Mouse (Mus musculus): ENCODE data around the gene Fam196b. TPM values are rescaled to one million over a fixed set of nuclear protein-coding genes. Genes with fewer than 3 reads are reported as not detected.

Gene Fam196b
- polyA plus RNA-seq, 1 experiment from 2014 or later = 2.0 TPM

- H3K4me1 ChIP-seq (ENCODE audit: control insufficient read depth, insufficient read depth, low read length) = peaks cover 5% of the 10 kb centered on the region; the same call in 1 of the 2 replicates
- no peak for ATAC-seq (ENCODE audit: low read depth)
- no peaks in the 10 kb centered on the region for H3K27me3 ChIP-seq (ENCODE audit: control insufficient read depth, insufficient read depth, low read length)
- no peaks in the 10 kb centered on the region for H3K9me3 ChIP-seq (ENCODE audit: control insufficient read depth, low read length)
- H3K4me2 ChIP-seq (ENCODE audit: low read depth, low read length) = no peak overlapping the region
- H3K27ac ChIP-seq (ENCODE audit: low read depth, low read length) = no peak overlapping the region
- WGBS = 73% methylated on average over 4 of the region's 4 CpGs
- no peaks in the 10 kb centered on the region for H3K36me3 ChIP-seq (ENCODE audit: control insufficient read depth, insufficient read depth, low read length)
- no peak overlapping the region for H3K4me3 ChIP-seq (ENCODE audit: low read depth, low read length)
- H3K9ac ChIP-seq (replicated peaks; ENCODE audit: low read depth, low read length) = no peak overlapping the region
These were observed 69.6 kb downstream of the Fam196b start for GRCm38 (mm10) chr11:34384178-34384577.

- Histone ChIP-seq H3K27me3 (ENCODE audit: control insufficient read depth, insufficient read depth, low read length) (no peaks in the 10 kb centered on the region), H3K4me2 (ENCODE audit: low read depth, low read length) (no peak overlapping the region), H3K36me3 (ENCODE audit: control insufficient read depth, insufficient read depth, low read length) (no peaks in the 10 kb centered on the region), H3K9me3 (ENCODE audit: control insufficient read depth, low read length) (no peaks in the 10 kb centered on the region), H3K27ac (ENCODE audit: low read depth, low read length) (no peak overlapping the region), H3K9ac (replicated peaks; ENCODE audit: low read depth, low read length) (no peak overlapping the region), H3K4me1 (ENCODE audit: control insufficient read depth, insufficient read depth, low read length) (0 out of 2 replicates have a peak, but pooled peaks cover 5% of the 10 kb centered on the region), H3K4me3 (ENCODE audit: low read depth, low read length) (no peak overlapping the region)
- peak; percentile 90 for ATAC-seq (ENCODE audit: low read depth)
- 23% methylated on average over 1 of the region's 1 CpGs for WGBS
These were observed 70.5 kb downstream of the Fam196b start for GRCm38 (mm10) chr11:34385001-34385688.

DNA sequence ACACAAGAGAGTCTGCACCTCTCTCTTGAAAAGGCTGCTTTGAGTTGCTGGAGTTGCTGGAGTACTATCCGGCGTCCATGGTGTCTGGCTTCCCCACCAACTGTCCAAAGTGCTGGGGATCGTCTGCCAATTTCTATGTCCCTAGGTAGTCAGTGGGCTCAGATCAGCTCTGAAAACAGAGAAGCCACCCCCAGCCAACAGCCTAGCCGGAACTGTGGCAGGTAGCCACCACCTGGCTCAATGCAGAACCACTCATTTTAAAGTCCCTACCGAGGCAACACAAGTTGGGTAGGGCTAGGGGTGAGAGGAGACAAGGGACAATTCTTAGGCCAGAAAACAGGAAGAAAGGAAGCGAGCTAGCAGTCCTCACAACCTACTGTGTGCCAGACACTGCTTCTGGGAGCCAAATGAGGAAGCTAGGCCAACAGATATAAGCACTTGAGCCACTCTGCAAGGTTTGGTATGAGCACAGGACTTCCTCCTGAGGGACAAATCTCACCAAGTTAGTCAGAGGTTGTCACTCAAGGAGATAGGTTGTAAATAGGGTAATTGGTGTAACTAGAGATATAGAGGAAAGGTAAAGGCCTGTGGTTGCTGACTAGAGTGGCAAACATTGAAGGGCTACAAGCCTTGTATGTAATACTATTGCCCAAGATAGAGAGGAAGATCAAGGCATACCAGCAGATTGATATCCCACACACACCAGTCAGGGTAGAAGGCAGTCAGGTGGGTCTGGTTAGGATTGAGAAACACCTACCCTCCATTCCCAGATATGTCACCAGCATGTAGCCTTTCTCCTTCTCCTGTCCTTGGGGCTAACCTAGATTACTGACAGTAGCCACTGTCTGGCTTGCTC, 74.9 kb downstream of the Fam196b start:
- 0 out of 2 replicates have a peak, but pooled peaks cover 5% of the 10 kb centered on the region for H3K4me1 ChIP-seq (ENCODE audit: control insufficient read depth, insufficient read depth, low read length)
- H3K27ac ChIP-seq (ENCODE audit: low read depth, low read length) = no peak overlapping the region
- H3K36me3 ChIP-seq (ENCODE audit: control insufficient read depth, insufficient read depth, low read length) = no peaks in the 10 kb centered on the region
- no peak overlapping the region for H3K4me2 ChIP-seq (ENCODE audit: low read depth, low read length)
- no peak overlapping the region for H3K9ac ChIP-seq (replicated peaks; ENCODE audit: low read depth, low read length)
- H3K27me3 ChIP-seq (ENCODE audit: control insufficient read depth, insufficient read depth, low read length) = no peaks in the 10 kb centered on the region
- no peak for ATAC-seq (ENCODE audit: low read depth)
- WGBS = 87% methylated on average over 6 of the region's 6 CpGs
- H3K4me3 ChIP-seq (ENCODE audit: low read depth, low read length) = no peak overlapping the region
- no peaks in the 10 kb centered on the region for H3K9me3 ChIP-seq (ENCODE audit: control insufficient read depth, low read length)

- no peaks in the 10 kb centered on the region for H3K9me3 ChIP-seq (ENCODE audit: control insufficient read depth, low read length)
- no peaks in the 10 kb centered on the region for H3K36me3 ChIP-seq (ENCODE audit: control insufficient read depth, insufficient read depth, low read length)
- H3K4me2 ChIP-seq (ENCODE audit: low read depth, low read length) = no peak overlapping the region
- H3K9ac ChIP-seq (replicated peaks; ENCODE audit: low read depth, low read length) = no peak overlapping the region
- no peaks in the 10 kb centered on the region for H3K4me1 ChIP-seq (ENCODE audit: control insufficient read depth, insufficient read depth, low read length)
- no peak overlapping the region for H3K4me3 ChIP-seq (ENCODE audit: low read depth, low read length)
- H3K27ac ChIP-seq (ENCODE audit: low read depth, low read length) = no peak overlapping the region
- no peaks in the 10 kb centered on the region for H3K27me3 ChIP-seq (ENCODE audit: control insufficient read depth, insufficient read depth, low read length)
- 33% methylated on average over 4 of the region's 4 CpGs for WGBS
- 0 out of 2 replicates have a peak, but pooled peaks have one; percentile 34 for ATAC-seq (ENCODE audit: low read depth)
These were observed 77.5 kb downstream of the Fam196b start for GRCm38 (mm10) chr11:34392105-34392504.

DNA sequence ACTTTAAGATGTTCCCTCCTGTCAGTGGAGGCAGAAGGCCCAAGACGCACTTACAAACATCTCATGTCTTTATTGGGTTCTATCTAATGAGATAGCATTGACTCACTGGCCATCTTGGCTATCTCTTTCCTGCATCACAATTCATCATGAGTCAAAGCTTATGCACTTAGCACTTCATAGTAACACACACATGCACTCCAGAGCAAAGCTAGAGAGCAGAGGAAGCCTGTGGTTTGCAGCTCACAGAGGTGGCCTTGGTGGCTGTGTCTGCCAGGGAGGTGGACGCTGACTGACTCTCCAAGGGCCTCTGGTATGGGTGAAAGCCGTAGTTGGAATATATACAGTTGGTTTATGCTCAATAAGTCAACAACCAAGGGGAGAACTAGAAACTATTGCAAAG, 81.2 kb downstream of the Fam196b start:
- ATAC-seq (ENCODE audit: low read depth) = no peak
- Histone ChIP-seq H3K27ac (ENCODE audit: low read depth, low read length) (no peak overlapping the region), H3K4me1 (ENCODE audit: control insufficient read depth, insufficient read depth, low read length) (no peaks in the 10 kb centered on the region), H3K36me3 (ENCODE audit: control insufficient read depth, insufficient read depth, low read length) (no peaks in the 10 kb centered on the region), H3K4me2 (ENCODE audit: low read depth, low read length) (no peak overlapping the region), H3K9ac (replicated peaks; ENCODE audit: low read depth, low read length) (no peak overlapping the region), H3K4me3 (ENCODE audit: low read depth, low read length) (no peak overlapping the region), H3K9me3 (ENCODE audit: control insufficient read depth, low read length) (no peaks in the 10 kb centered on the region), H3K27me3 (ENCODE audit: control insufficient read depth, insufficient read depth, low read length) (no peaks in the 10 kb centered on the region)
- 86% methylated on average over 3 of the region's 3 CpGs for WGBS

DNA sequence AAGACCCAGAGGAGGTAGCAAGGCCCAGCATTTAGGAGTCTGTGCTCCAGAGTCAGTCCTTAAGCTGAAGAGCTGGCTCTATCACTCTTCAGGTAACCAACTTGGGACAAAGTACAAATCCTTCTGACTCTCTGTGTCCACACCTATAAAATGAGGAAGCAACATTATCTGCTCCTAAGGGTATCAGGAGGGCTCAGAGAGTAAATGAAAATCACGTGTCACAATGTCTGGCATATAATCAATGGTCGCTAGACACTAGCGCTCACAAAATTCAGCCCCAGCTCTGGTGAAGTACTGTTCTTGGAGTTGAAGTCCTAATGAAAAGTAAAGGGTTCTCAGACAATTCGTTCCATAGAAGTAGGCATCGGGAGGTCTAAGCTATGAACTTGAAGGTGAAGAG, 83.0 kb downstream of the Fam196b start:
- H3K27ac ChIP-seq (ENCODE audit: low read depth, low read length) = no peak overlapping the region
- H3K4me3 ChIP-seq (ENCODE audit: low read depth, low read length) = no peak overlapping the region
- no peak overlapping the region for H3K4me2 ChIP-seq (ENCODE audit: low read depth, low read length)
- no peaks in the 10 kb centered on the region for H3K36me3 ChIP-seq (ENCODE audit: control insufficient read depth, insufficient read depth, low read length)
- no peaks in the 10 kb centered on the region for H3K9me3 ChIP-seq (ENCODE audit: control insufficient read depth, low read length)
- WGBS = 93% methylated on average over 5 of the region's 5 CpGs
- no peaks in the 10 kb centered on the region for H3K27me3 ChIP-seq (ENCODE audit: control insufficient read depth, insufficient read depth, low read length)
- no peak overlapping the region for H3K9ac ChIP-seq (replicated peaks; ENCODE audit: low read depth, low read length)
- ATAC-seq (ENCODE audit: low read depth) = no peak
- H3K4me1 ChIP-seq (ENCODE audit: control insufficient read depth, insufficient read depth, low read length) = no peaks in the 10 kb centered on the region

GRCm38 (mm10) chr11:34398555-34398954, 83.9 kb downstream of the Fam196b start:
- Histone ChIP-seq H3K4me1 (ENCODE audit: control insufficient read depth, insufficient read depth, low read length) (no peaks in the 10 kb centered on the region), H3K27me3 (ENCODE audit: control insufficient read depth, insufficient read depth, low read length) (no peaks in the 10 kb centered on the region), H3K9me3 (ENCODE audit: control insufficient read depth, low read length) (no peaks in the 10 kb centered on the region), H3K4me2 (ENCODE audit: low read depth, low read length) (no peak overlapping the region), H3K4me3 (ENCODE audit: low read depth, low read length) (no peak overlapping the region), H3K9ac (replicated peaks; ENCODE audit: low read depth, low read length) (no peak overlapping the region), H3K27ac (ENCODE audit: low read depth, low read length) (no peak overlapping the region), H3K36me3 (ENCODE audit: control insufficient read depth, insufficient read depth, low read length) (no peaks in the 10 kb centered on the region)
- 94% methylated on average over 2 of the region's 2 CpGs for WGBS
- ATAC-seq (ENCODE audit: low read depth) = no peak

DNA sequence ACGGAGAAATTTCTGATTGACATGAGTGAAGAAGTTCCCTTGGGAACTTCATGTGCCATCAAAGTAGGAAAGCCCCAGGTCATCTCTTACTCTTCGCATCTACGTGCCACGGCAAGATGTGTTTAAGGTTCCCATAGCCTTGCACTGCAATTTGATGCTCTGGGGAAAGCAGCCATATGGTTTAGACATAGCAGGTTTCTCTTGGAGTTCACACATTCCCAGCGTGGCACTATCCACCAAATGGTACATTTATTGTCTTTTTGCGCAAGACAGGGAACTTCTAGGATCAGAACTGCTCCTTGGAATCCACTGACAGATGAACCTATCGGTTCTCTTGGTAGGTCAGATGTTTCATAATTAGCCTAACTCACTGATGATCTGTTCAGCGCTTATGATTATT, 86.7 kb downstream of the Fam196b start:
- Histone ChIP-seq H3K9ac (replicated peaks; ENCODE audit: low read depth, low read length) (no peak overlapping the region), H3K36me3 (ENCODE audit: control insufficient read depth, insufficient read depth, low read length) (no peaks in the 10 kb centered on the region), H3K27ac (ENCODE audit: low read depth, low read length) (no peak overlapping the region), H3K9me3 (ENCODE audit: control insufficient read depth, low read length) (no peaks in the 10 kb centered on the region), H3K4me3 (ENCODE audit: low read depth, low read length) (no peak overlapping the region), H3K4me2 (ENCODE audit: low read depth, low read length) (no peak overlapping the region), H3K27me3 (ENCODE audit: control insufficient read depth, insufficient read depth, low read length) (no peaks in the 10 kb centered on the region), H3K4me1 (ENCODE audit: control insufficient read depth, insufficient read depth, low read length) (no peaks in the 10 kb centered on the region)
- no peak for ATAC-seq (ENCODE audit: low read depth)
- 80% methylated on average over 8 of the region's 8 CpGs for WGBS

- Histone ChIP-seq H3K36me3 (ENCODE audit: control insufficient read depth, insufficient read depth, low read length) (no peaks in the 10 kb centered on the region), H3K4me1 (ENCODE audit: control insufficient read depth, insufficient read depth, low read length) (no peaks in the 10 kb centered on the region), H3K4me2 (ENCODE audit: low read depth, low read length) (no peak overlapping the region), H3K9ac (replicated peaks; ENCODE audit: low read depth, low read length) (no peak overlapping the region), H3K27ac (ENCODE audit: low read depth, low read length) (no peak overlapping the region), H3K27me3 (ENCODE audit: control insufficient read depth, insufficient read depth, low read length) (no peaks in the 10 kb centered on the region), H3K9me3 (ENCODE audit: control insufficient read depth, low read length) (no peaks in the 10 kb centered on the region), H3K4me3 (ENCODE audit: low read depth, low read length) (no peak overlapping the region)
- no peak for ATAC-seq (ENCODE audit: low read depth)
- WGBS = 94% methylated on average over 1 of the region's 1 CpGs
These were observed 90.7 kb downstream of the Fam196b start for GRCm38 (mm10) chr11:34405311-34405710.
